Mouse (Mus musculus) adrenal gland (tissue): Measurements from ENCODE around the gene Dnaic1.
"Not testable (repeated sequence)": the region's sequence is repeated elsewhere in the genome, so short reads cannot be mapped to it uniquely, and the experiment has no call there.

Source experiments
- intact Hi-C: fragments of 180-260 bp; cut with DNase I; formaldehyde crosslinking; loops from one replicate; pipeline ENCODE4 v1.15.1; 2025

Gene Dnaic1

DNA sequence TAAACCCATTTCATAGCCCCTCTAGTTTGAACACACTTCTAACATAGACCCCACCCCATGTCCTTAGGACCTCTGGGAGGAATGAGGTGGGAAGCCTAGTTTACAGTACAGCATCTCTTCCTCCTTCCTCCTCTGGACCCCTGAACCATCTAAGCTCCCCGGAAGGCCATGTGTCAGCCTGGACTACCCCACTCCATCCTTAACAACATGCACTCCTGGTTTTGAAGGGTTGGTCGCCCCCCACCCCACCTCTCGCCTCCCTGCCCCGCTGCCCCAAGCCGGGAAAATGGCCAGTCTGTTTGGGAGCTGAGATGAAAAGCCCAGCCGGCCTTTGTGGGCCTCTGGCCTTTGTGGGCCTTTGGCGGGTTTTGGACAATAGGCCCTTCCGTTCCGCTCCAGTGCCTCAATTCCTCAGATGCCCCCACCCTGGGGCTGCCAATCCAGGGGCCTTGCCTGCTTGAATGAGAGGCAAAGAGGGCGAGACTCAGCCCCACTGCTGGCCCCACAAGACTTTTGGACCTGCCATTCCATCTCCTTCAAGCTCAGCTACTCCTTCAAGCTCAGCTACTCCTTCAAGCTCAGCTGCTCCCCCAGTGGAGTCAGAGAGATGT lies 116.4 kb downstream of the Dnaic1 start:
- intact Hi-C loops, result not testable (repeated sequence)
